Mouse (Mus musculus): ENCODE measurements around the gene Clstn2.

GRCm38 (mm10) chr9:97755599-97756270, 277.2 kb downstream of the Clstn2 start:
- no peak for TF ChIP-seq POLR2A (IDR thresholded peaks at IDR 0.05; ENCODE audit: extremely low read depth, insufficient read depth, low read length)
- no peak for TF ChIP-seq CTCF (IDR thresholded peaks at IDR 0.05; ENCODE audit: low read depth, low read length)

Data from liver, adult 2 months (tissue).